Mouse (Mus musculus): ENCODE measurements around the gene Scgb1b18.
"Not testable (repeated sequence)": the region's sequence is repeated elsewhere in the genome, so short reads cannot be mapped to it uniquely, and the experiment has no call there.

GRCm38 (mm10) chr7:33173764-33174163 lies 11.6 kb upstream of the Scgb1b18 start, which contains the start of gene Scgb2b18:
- not testable (repeated sequence) for TF ChIP-seq CTCF (IDR thresholded peaks at IDR 0.05; ENCODE audit: low read depth, low read length); POLR2A (IDR thresholded peaks at IDR 0.05; ENCODE audit: borderline replicate concordance, low read depth, low read length)

Measured in bone marrow macrophage, adult 2 months (primary cell).